Mouse (Mus musculus) stomach, postnatal 0 days (tissue): ENCODE data around the gene Cyp4f13.

Experiments used
- CTCF ChIP-seq: IDR thresholded peaks from 2 replicates; pipeline ENCODE4 v1.5.1; 2016; ENCODE audit warnings: antibody characterized with exemption, low read depth, mild to moderate bottlenecking, moderate library complexity
- EP300 ChIP-seq: optimal IDR thresholded peaks from 2 replicates; pipeline ENCODE3; 2016; ENCODE audit warnings: antibody characterized with exemption

- TF ChIP-seq EP300: no peak
- no peak for TF ChIP-seq CTCF
These were observed 39.1 kb upstream of the Cyp4f13 start for GRCm38 (mm10) chr17:32986301-32986700.
